Mouse (Mus musculus) embryonic facial prominence, embryonic 11.5 days (tissue): ENCODE data around the gene Stox2. TPM values are rescaled to one million over a fixed set of nuclear protein-coding genes. Genes with fewer than 3 reads are reported as not detected.

Source experiments
- ATAC-seq: fragments of 200-750 bp; cut with Nextera tagmentation; replicated peaks from 2 replicates; pipeline ENCODE4 v1.8.0; 2017; ENCODE audit warnings: low read depth; ENCODE audit not compliant: insufficient number of reproducible peaks, low FRiP score, low TSS enrichment
- DNase-seq: peaks from one replicate; pipeline ENCODE4 v3.0.0-alpha.2; 2015; ENCODE audit warnings: low spot score
- H3K27ac ChIP-seq: fragments of 300-500 bp; sonication (generic); replicated peaks from 2 replicates; pipeline ENCODE4 v1.5.1; 2014; ENCODE audit warnings: mild to moderate bottlenecking, low read depth, low read length, control low read depth
- H3K27me3 ChIP-seq: fragments of 300-500 bp; sonication (generic); 2 replicates; pipeline ENCODE4 v1.6.1; 2014; ENCODE audit warnings: mild to moderate bottlenecking, low read length, moderate library complexity, mixed read lengths; ENCODE audit not compliant: control insufficient read depth, insufficient read depth
- H3K36me3 ChIP-seq: fragments of 300-500 bp; sonication (generic); replicated peaks from 2 replicates; pipeline ENCODE4 v1.6.1; 2014; ENCODE audit warnings: low read depth, mild to moderate bottlenecking, low read length, moderate library complexity, mixed read lengths; ENCODE audit not compliant: control insufficient read depth, insufficient read depth
- H3K4me1 ChIP-seq: fragments of 300-500 bp; sonication (generic); 2 replicates; pipeline ENCODE4 v1.6.1; 2014; ENCODE audit warnings: low read length, mixed read lengths; ENCODE audit not compliant: control insufficient read depth, insufficient read depth
- H3K4me2 ChIP-seq: fragments of 300-500 bp; sonication (generic); 2 replicates; pipeline ENCODE4 v1.6.1; 2014; ENCODE audit warnings: low read depth, mild to moderate bottlenecking, control low read depth, low read length, moderate library complexity
- H3K4me3 ChIP-seq: fragments of 300-500 bp; sonication (generic); 2 replicates; pipeline ENCODE4 v1.5.1; 2014; ENCODE audit warnings: low read depth, low read length, control low read depth
- H3K9ac ChIP-seq: fragments of 300-500 bp; sonication (generic); replicated peaks from 2 replicates; pipeline ENCODE4 v1.6.1; 2014; ENCODE audit warnings: mild to moderate bottlenecking, control low read depth, low read length
- H3K9me3 ChIP-seq: fragments of 300-500 bp; sonication (generic); replicated peaks from 2 replicates; pipeline ENCODE4 v1.6.1; 2016; ENCODE audit warnings: mild to moderate bottlenecking, low read length, inconsistent platforms, mixed read lengths; ENCODE audit not compliant: control insufficient read depth
- WGBS: fragments of 180-500 bp; shearing (Covaris S2); extraction: QIAGEN DNeasy Blood & Tissue Kit; methylation state at CpG from one replicate; pipeline ENCODE4 v1.1.7; 2014; 5-methylcytosine and 5-hydroxymethylcytosine counted together
- polyA plus RNA-seq: library from polyadenylated mRNA; unstranded; fragments of >200 nt; fragmentation: Nextera tagmentation; extraction: Ambion mirVana; gene quantifications from 2 replicates; pipeline ENCODE4 v1.2.1, GENCODE M21; 2014

Gene Stox2
- polyA plus RNA-seq = 15.8 and 16.8 TPM in 2 replicates

- ATAC-seq = 0 out of 2 replicates have a peak, but pooled peaks have one; percentile 52
These were observed at the start of gene Stox2 for GRCm38 (mm10) chr8:47446312-47447046. Stox2 (minus strand) TSS chr8:47446362.

GRCm38 (mm10) chr8:47495428-47495827 is 49.3 kb upstream of the Stox2 start:
- DNase-seq = no peak
- 88% methylated on average over 6 of the region's 6 CpGs for WGBS
- Histone ChIP-seq H3K36me3 (peaks cover 8% of the 10 kb centered on the region), H3K9ac (no peak overlapping the region), H3K4me1 (no peaks in the 10 kb centered on the region), H3K4me2 (no peak overlapping the region), H3K4me3 (no peak overlapping the region), H3K27me3 (no peaks in the 10 kb centered on the region), H3K9me3 (no peaks in the 10 kb centered on the region), H3K27ac (no peak overlapping the region)
- ATAC-seq = no peak

More at GRCm38 (mm10) chr8:47446312-47447046, at the start of gene Stox2:
- Histone ChIP-seq H3K36me3 (no peaks in the 10 kb centered on the region), H3K4me2 (no peak within 1 kb of the TSS), H3K9ac (no peak within 1 kb of the TSS), H3K4me3 (no peak within 1 kb of the TSS), H3K4me1 (no peaks in the 10 kb centered on the region), H3K27ac (no peak within 1 kb of the TSS), H3K9me3 (no peaks in the 10 kb centered on the region), H3K27me3 (no peaks in the 10 kb centered on the region)
- WGBS = 75% methylated on average over 19 of the region's 19 CpGs
- peak; percentile 34 for DNase-seq

- no peak overlapping the region for H3K9ac ChIP-seq
- H3K9me3 ChIP-seq = no peaks in the 10 kb centered on the region
- WGBS = 88% methylated on average over 12 of the region's 12 CpGs
- H3K27ac ChIP-seq = no peak overlapping the region
- H3K4me1 ChIP-seq = no peaks in the 10 kb centered on the region
- DNase-seq (no peak), ATAC-seq (no peak)
- no peak overlapping the region for H3K4me2 ChIP-seq
- H3K4me3 ChIP-seq = no peak overlapping the region
- H3K27me3 ChIP-seq = no peaks in the 10 kb centered on the region
- H3K36me3 ChIP-seq = peaks cover 8% of the 10 kb centered on the region
These were observed 48.5 kb upstream of the Stox2 start for GRCm38 (mm10) chr8:47494602-47495153.

GRCm38 (mm10) chr8:47493106-47493505 is 46.9 kb upstream of the Stox2 start:
- ATAC-seq = no peak
- no peaks in the 10 kb centered on the region for H3K4me1 ChIP-seq
- no peak overlapping the region for H3K4me3 ChIP-seq
- 92% methylated on average over 12 of the region's 12 CpGs for WGBS
- H3K27ac ChIP-seq = no peak overlapping the region
- H3K27me3 ChIP-seq = no peaks in the 10 kb centered on the region
- no peaks in the 10 kb centered on the region for H3K9me3 ChIP-seq
- peaks cover 5% of the 10 kb centered on the region for H3K36me3 ChIP-seq
- H3K9ac ChIP-seq = no peak overlapping the region
- no peak overlapping the region for H3K4me2 ChIP-seq
- no peak for DNase-seq

- ATAC-seq = no peak
- H3K4me2 ChIP-seq = no peak overlapping the region
- whole genome bisulfite sequencing = 95% methylated on average over 3 of the region's 3 CpGs
- no peak overlapping the region for H3K27ac ChIP-seq
- H3K9ac ChIP-seq = no peak overlapping the region
- no peaks in the 10 kb centered on the region for H3K4me1 ChIP-seq
- peaks cover 5% of the 10 kb centered on the region for H3K36me3 ChIP-seq
- 0 out of 2 replicates have a peak, but pooled peaks cover 2% of the 10 kb centered on the region for H3K9me3 ChIP-seq
- no peaks in the 10 kb centered on the region for H3K27me3 ChIP-seq
- no peak for DNase-seq
- no peak overlapping the region for H3K4me3 ChIP-seq
These were observed 41.1 kb upstream of the Stox2 start for GRCm38 (mm10) chr8:47487231-47487630.

GRCm38 (mm10) chr8:47482354-47483071 is 36.4 kb upstream of the Stox2 start:
- Histone ChIP-seq H3K9ac (no peak overlapping the region), H3K36me3 (no peaks in the 10 kb centered on the region), H3K4me2 (no peak overlapping the region), H3K27me3 (no peaks in the 10 kb centered on the region), H3K9me3 (0 out of 2 replicates have a peak, but pooled peaks cover 2% of the 10 kb centered on the region), H3K4me1 (no peaks in the 10 kb centered on the region), H3K4me3 (no peak overlapping the region), H3K27ac (no peak overlapping the region)
- ATAC-seq = no peak
- WGBS = 70% methylated on average over 12 of the region's 12 CpGs
- peak; percentile 5 for DNase-seq

- Histone ChIP-seq H3K9ac (no peak overlapping the region), H3K9me3 (no peaks in the 10 kb centered on the region), H3K27me3 (no peaks in the 10 kb centered on the region), H3K4me1 (no peaks in the 10 kb centered on the region), H3K36me3 (no peaks in the 10 kb centered on the region), H3K4me3 (no peak overlapping the region), H3K4me2 (no peak overlapping the region), H3K27ac (no peak overlapping the region)
- WGBS = 91% methylated on average over 7 of the region's 7 CpGs
- ATAC-seq = no peak
- DNase-seq = no peak
These were observed 33.9 kb upstream of the Stox2 start for GRCm38 (mm10) chr8:47480039-47480438.

GRCm38 (mm10) chr8:47461650-47462049 is 15.5 kb upstream of the Stox2 start:
- 87% methylated on average over 10 of the region's 10 CpGs for WGBS
- ATAC-seq (no peak), DNase-seq (no peak)
- no peak overlapping the region for H3K4me3 ChIP-seq
- no peaks in the 10 kb centered on the region for H3K9me3 ChIP-seq
- H3K9ac ChIP-seq = no peak overlapping the region
- no peak overlapping the region for H3K4me2 ChIP-seq
- no peaks in the 10 kb centered on the region for H3K36me3 ChIP-seq
- no peaks in the 10 kb centered on the region for H3K4me1 ChIP-seq
- H3K27ac ChIP-seq = no peak overlapping the region
- H3K27me3 ChIP-seq = no peaks in the 10 kb centered on the region
